Mouse (Mus musculus) brain, embryonic 14.5 days (tissue): ENCODE results near the gene Grm1. TPM values are rescaled to one million over a fixed set of nuclear protein-coding genes. Genes with fewer than 3 reads are reported as not detected.

Experiments
- DNase-seq: peaks from one replicate; pipeline ENCODE4 v3.0.0-alpha.2; 2011; ENCODE audit warnings: low read depth
- CTCF ChIP-seq: fragments of 200-500 bp; IDR thresholded peaks from 2 replicates; pipeline ENCODE4 v1.5.1; 2012; ENCODE audit warnings: inconsistent platforms, mild to moderate bottlenecking, moderate library complexity, borderline replicate concordance; ENCODE audit not compliant: insufficient read depth, insufficient read length; ENCODE audit errors: extremely low read depth
- POLR2A ChIP-seq: fragments of 200-500 bp; IDR thresholded peaks from 2 replicates; pipeline ENCODE4 v1.6.1; 2012; ENCODE audit warnings: mild to moderate bottlenecking, inconsistent platforms, borderline replicate concordance; ENCODE audit not compliant: poor library complexity, insufficient read depth, insufficient read length, severe bottlenecking; ENCODE audit errors: extremely low read depth
- polyA plus RNA-seq: library from polyadenylated mRNA; depleted of rRNA; stranded (reverse); fragments of >200 nt; gene quantifications from 2 replicates; pipeline ENCODE4 v1.2.3, GENCODE M21; 2012; rRNA removed

The Grm1 gene
- polyA plus RNA-seq, 1 experiment, result 7.0 TPM

DNA sequence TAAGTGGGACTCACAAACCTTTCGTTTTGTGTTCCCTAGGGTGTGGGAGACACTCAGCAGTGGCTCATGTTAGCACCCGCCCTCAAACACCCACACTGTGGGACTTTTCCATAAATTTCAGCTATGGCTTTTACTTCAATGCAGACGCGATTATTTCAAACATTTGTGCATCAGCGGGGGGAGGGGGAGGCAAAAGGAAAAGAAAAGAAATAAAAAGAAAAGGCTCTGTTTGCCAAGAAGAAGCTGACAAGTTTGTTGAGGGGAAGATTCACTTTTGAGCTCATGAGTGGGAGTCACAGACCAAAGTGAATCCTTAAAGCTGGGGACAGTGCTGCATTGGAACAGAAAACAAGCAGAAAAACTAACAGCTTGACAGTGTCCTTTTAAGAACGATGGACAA, 384.7 kb downstream of the Grm1 start:
- DNase-seq, result no peak
- TF ChIP-seq CTCF, result no peak
- TF ChIP-seq POLR2A, result no peak

DNA sequence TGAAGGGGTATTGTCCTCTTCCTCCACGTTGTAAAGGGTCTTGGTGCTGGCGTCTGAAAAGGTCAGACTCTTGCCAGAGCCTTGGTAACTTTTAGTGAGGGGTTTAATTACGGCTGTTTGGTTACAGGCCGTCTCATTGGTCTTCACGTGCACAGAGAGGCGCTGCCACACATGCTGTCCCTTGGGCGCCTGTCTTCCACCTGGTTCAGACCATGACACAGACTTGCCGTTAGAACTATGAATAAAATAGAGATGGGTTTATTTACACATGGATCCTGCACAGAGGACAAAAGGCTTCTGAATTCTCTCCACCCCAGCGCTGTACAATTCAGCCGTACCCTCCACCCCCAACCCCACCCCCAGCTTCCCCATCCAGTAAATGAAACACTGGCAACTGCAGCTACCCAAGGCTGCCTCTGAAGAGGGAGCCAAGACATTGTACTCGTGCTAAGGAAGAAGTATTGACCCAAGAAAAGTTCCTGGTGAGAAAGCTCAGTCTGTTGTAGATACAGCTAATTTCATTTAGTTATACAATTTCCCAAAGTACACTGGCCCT, 392.4 kb downstream of the Grm1 start:
- no peak for TF ChIP-seq POLR2A
- no peak for TF ChIP-seq CTCF
- peak; percentile 25 for DNase-seq

DNA sequence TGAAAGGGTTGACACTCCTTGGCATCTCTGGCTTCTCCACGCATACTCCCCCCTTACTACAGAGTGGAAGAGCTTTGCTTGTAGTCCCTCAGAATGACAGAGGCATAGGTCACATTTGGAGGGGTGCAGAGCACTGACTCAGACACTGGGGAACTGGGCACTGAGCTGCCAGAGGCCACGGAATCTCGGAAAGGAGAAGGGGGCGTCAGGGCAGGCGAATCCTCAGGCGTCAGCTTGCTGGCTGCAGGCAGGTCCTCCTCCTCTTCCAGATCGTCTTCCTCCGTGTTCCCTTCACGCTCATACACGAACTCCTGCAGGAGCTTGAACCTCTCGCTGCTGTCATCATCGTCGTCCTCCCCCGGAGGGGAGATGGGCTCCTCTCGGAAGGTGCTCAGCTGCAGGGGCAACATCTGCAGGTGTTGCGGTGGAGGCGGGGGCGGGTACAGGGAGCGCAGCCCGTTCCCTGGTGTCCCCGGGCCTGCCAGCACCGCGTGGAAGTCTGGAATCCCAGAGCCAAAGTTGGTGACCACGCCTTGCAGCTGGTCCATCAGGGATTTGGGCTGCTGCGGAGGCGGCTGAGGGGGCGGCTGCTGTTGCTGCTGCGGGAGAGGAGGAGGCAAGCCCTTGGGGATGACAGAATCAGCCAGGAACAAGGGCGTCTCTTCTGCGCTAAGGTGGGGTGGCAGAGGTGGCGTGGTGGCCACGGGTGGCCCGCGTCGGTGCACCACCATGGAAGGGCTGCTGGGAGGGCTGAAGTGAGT, 393.1 kb downstream of the Grm1 start:
- TF ChIP-seq CTCF (no peak), POLR2A (no peak)
- DNase-seq, result peak; percentile 56

DNA sequence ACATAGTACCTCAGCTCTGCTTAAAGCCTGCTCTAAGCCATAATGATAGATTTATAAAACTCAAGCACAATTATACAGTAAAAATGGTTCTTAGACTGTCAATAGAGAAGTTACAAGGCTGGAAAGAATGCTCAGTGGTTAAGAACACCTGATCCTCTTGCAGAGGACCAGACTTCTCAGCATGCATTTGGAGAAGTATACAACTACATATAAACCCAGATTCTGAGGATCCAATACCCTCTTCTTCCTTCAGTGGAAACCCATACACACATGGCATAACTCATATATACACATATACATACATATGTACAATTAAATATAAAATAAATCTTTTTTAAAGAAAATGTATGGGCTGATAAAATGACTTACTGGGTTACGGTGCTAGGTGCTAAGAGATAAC, 401.1 kb downstream of the Grm1 start, which contains the start of gene Gm10944:
Gene Gm10944, plus strand, starts transcription at position 301 of the 400 bp plus-strand sequence.
- DNase-seq, result no peak
- no peak for TF ChIP-seq POLR2A

DNA sequence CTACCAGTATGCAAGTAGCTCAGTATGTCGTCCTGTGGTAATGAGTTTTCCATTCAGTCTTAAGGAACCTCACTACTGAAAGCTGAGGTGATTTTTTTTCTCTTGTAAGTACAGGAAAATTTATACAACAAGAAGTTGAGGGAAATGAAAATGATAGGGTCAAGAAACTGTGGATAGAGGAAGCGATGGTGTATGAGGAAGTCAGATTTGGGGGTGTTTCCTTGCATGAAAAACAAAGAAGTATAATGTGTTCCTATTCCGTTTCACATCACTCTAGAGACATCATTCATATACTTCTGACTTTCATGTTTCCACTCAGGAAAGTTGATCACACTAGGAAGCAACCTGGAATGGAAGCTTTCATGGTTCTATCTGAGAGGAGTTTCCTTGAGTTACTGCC, 422.2 kb downstream of the Grm1 start:
- no peak for DNase-seq
- TF ChIP-seq CTCF (no peak), POLR2A (no peak)

DNA sequence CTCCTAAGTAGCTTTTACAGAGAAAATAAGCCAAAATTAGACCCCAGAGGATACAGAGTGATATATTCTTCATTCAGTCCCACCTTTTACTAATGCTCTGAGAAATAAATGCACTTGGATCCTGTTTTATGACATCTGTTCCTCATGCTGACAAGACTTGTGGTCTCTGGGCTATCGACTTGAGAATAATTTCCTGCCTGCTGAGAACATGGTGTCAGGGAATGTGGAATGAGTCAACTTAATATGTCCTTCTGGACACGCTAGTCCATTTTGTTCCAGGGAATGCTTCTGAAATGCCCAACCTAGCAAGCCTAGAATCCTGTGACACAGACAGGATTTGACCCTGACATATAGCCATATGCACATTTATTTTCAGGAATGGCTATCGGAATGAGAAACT, 423.0 kb downstream of the Grm1 start:
- no peak for TF ChIP-seq CTCF
- no peak for TF ChIP-seq POLR2A
- no peak for DNase-seq

DNA sequence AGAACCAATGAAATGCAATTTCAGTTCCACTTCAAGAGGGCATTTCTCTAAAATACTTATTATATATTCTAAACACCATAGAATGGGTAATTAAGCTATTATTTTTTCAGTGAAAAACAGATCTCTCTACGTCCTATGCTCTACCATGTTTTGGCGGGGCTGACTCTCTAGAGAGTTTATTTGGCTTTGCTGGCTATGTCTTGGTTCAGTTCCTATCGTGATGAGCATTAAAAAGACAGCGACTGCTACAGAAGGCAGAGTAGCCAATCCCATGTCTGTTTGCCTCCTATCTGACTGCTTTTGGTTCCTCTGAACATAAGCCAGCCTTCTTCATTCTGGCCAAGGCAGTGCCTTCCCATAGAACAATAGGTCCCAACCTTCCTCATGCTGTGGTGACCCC, 425.5 kb downstream of the Grm1 start:
- TF ChIP-seq CTCF, result no peak
- no peak for TF ChIP-seq POLR2A
- DNase-seq, result no peak

DNA sequence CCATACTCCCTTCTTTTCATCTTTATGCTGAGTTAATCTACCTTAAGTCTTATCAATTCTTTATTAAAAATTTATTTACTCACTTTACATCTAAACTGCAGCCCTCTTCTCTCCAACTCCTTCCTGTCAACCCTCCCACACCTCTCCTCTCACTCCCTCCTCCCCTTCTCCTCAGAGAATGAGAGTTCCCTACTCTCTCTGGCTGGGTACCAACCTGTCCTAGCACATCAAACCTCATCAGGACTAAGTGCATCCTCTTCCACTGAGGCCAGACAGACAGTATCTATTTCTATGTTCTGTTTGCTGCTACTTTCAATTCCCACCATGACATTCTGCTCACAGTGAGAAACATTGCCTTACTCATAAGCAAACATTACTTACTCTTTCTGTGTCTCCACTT, 426.2 kb downstream of the Grm1 start:
- DNase-seq, result no peak
- TF ChIP-seq POLR2A (no peak), CTCF (no peak)

Other genes with a start within 250 kb of the Grm1 start
- 15.9 and 17.4 TPM in 2 replicates for gene Shprh, start 67.1 kb upstream of the Grm1 start, polyA plus RNA-seq
- gene Fbxo30, start 199.0 kb upstream of the Grm1 start, polyA plus RNA-seq, result 7.9 and 10.0 TPM in 2 replicates